Mouse (Mus musculus) heart, embryonic 14.5 days (tissue): ENCODE data around the gene Lrrc45. TPM values are rescaled to one million over a fixed set of nuclear protein-coding genes. Genes with fewer than 3 reads are reported as not detected.
"Not testable (repeated sequence)": the region's sequence is repeated elsewhere in the genome, so short reads cannot be mapped to it uniquely, and the experiment has no call there.

ENCODE experiments used
- ATAC-seq: fragments of 200-750 bp; cut with Nextera tagmentation; 2 replicates; pipeline ENCODE4 v1.8.0; 2017; ENCODE audit warnings: low read depth, moderate TSS enrichment; ENCODE audit not compliant: insufficient number of reproducible peaks, insufficient read depth, low FRiP score
- H3K27ac ChIP-seq, 2 experiments: fragments of 200-500 bp in 1 of 2; fragments of 300-500 bp in 1 of 2; sonication (generic) in 1 of 2; replicated peaks in 1 of 2; 2 replicates each; pipeline ENCODE4 v1.5.1; 2012 to 2014; ENCODE audit warnings: low read depth in 2 of 2, low read length in 2 of 2, control low read depth in 1 of 2, mild to moderate bottlenecking in 1 of 2, mixed read lengths in 1 of 2; ENCODE audit not compliant: control insufficient read depth in 1 of 2, insufficient read depth in 1 of 2
- H3K27me3 ChIP-seq: fragments of 300-500 bp; sonication (generic); 2 replicates; pipeline ENCODE4 v1.6.1; 2014; ENCODE audit warnings: mild to moderate bottlenecking, low read length, control low read depth; ENCODE audit not compliant: control insufficient read depth, insufficient read depth
- H3K36me3 ChIP-seq: fragments of 300-500 bp; sonication (generic); 2 replicates; pipeline ENCODE4 v1.6.1; 2014; ENCODE audit warnings: mild to moderate bottlenecking, control low read depth, low read length, mixed read lengths; ENCODE audit not compliant: control insufficient read depth, insufficient read depth
- H3K4me1 ChIP-seq, 2 experiments: fragments of 200-500 bp in 1 of 2; fragments of 300-500 bp in 1 of 2; sonication (generic) in 1 of 2; 2 replicates each; pipeline ENCODE4 v1.6.1; 2012 to 2014; ENCODE audit warnings: low read length in 2 of 2, control low read depth in 1 of 2, mixed read lengths in 1 of 2; ENCODE audit not compliant: control insufficient read depth in 2 of 2, insufficient read depth in 2 of 2
- H3K4me2 ChIP-seq: fragments of 300-500 bp; sonication (generic); 2 replicates; pipeline ENCODE4 v1.6.1; 2014; ENCODE audit warnings: mild to moderate bottlenecking, low read length
- H3K4me3 ChIP-seq, 2 experiments: fragments of 200-500 bp in 1 of 2; fragments of 300-500 bp in 1 of 2; sonication (generic) in 1 of 2; 2 replicates each; pipeline ENCODE4 v1.5.1; 2012 to 2014; ENCODE audit warnings: low read length in 2 of 2, mild to moderate bottlenecking in 2 of 2, control low read depth in 1 of 2, low read depth in 1 of 2, moderate library complexity in 1 of 2; ENCODE audit not compliant: control insufficient read depth in 1 of 2, insufficient read depth in 1 of 2
- H3K9ac ChIP-seq: fragments of 300-500 bp; sonication (generic); 2 replicates; pipeline ENCODE4 v1.6.1; 2014; ENCODE audit warnings: mild to moderate bottlenecking, low read length
- H3K9me3 ChIP-seq: fragments of 300-500 bp; sonication (generic); 2 replicates; pipeline ENCODE4 v1.6.1; 2016; ENCODE audit warnings: low read length, control low read depth; ENCODE audit not compliant: control insufficient read depth
- WGBS: fragments of 180-500 bp; shearing (Covaris S2); extraction: QIAGEN DNeasy Blood & Tissue Kit; methylation state at CpG from one replicate; pipeline ENCODE4 v1.1.7; 2014; 5-methylcytosine and 5-hydroxymethylcytosine counted together
- polyA plus RNA-seq: library from polyadenylated mRNA; unstranded; fragments of >200 nt; fragmentation: Nextera tagmentation; extraction: Ambion mirVana; gene quantifications from 2 replicates; pipeline ENCODE4 v1.2.1, GENCODE M21; 2014

Lrrc45 gene
- polyA plus RNA-seq, 1 experiment from 2014 or later = 23.7 TPM

DNA sequence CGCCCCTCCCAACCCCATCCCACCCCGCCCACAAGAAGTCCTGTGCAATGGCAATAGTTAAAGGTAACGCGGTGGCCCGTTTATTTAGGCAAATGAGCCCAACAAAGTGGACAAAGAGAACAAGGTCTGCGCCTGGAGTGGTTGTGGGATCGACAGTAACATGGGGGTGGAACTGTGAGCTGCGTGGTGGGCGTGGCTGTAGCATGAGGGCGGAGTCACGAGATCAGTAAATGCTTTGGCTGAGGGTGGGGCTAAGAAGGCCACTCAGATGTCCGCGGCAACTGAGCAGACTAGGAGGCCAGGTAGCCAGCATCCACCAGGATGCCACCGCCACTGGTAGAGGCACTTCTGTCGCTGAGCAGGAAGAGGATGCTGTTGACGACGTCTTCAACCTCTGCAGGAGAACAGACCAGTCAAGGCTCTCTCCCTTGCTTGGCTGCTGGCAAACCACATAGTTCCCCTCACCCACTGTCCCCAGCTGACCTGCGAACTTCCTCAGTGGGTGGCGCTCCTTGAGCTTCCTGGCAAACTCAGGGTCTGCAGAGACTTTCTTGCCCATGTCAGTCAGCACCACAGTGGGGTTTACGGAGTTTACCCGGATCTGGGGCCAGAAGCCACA is 15.8 kb downstream of the Lrrc45 start:
- not testable (repeated sequence) for H3K36me3 ChIP-seq, ATAC-seq, H3K27ac ChIP-seq, H3K4me3 ChIP-seq, H3K9me3 ChIP-seq, H3K4me1 ChIP-seq, H3K9ac ChIP-seq
- peak overlapping the region; percentile 39 for H3K4me2 ChIP-seq
- peaks cover 23% of the 10 kb centered on the region for H3K27me3 ChIP-seq
- 2% methylated on average over 18 of the region's 21 CpGs for WGBS

DNA sequence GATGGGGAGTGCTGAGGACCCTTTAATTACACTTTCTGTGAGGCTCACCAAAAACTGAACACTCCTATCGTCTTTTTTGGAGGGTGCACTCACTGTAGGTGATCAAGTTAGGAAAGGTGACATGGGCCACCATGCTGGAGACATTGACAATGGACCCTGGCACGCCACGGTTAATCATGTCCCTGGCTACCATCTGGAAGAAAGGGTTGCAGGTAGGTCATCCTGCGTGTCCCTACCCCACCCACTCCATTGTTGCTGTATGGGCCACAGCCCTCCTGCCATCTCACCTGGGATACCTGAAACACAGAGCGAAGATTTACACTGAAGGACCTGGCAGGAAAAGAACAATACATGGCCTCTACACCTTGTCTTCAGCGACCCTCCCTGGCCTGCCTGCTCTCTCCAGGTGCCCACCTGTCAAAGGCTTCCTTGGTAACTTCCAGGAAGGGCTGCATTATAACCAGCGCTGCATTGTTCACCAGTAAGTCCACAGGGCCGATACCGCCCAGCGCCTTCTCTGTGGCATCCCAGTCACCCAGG is 16.7 kb downstream of the Lrrc45 start:
- no peak for ATAC-seq
- 84% methylated on average over 10 of the region's 10 CpGs for WGBS

DNA sequence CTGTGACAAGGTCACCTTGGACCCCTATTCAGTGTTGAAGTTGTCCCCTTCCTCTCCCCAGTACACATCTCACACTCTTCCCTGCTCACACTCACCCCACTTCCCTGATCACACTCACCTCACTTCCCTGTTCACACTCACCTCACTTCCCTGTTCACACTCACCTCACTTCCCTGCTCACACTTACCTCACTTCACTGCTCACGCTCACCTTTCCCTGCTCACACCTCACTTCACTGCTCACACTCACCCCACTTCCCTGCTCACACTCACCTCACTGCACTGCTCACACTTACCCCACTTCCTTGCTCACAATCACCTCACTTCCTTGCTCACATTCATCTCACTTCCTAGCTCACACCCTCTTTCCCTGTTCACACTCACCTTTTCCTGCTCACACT is 17.7 kb downstream of the Lrrc45 start:
- Histone ChIP-seq H3K4me1 (peaks cover 2 to 6% of the 10 kb centered on the region in 2 experiments; a peak in 1 of 4 replicates), H3K4me2 (no peak overlapping the region), H3K9me3 (no peaks in the 10 kb centered on the region), H3K27me3 (peaks cover 15% of the 10 kb centered on the region), H3K27ac (no peak overlapping the region), H3K4me3 (no peak overlapping the region), H3K9ac (no peak overlapping the region), H3K36me3 (no peaks in the 10 kb centered on the region)
- WGBS = 93% methylated on average over 1 of the region's 1 CpGs
- ATAC-seq = no peak

More for the DNA sequence above, 16.7 kb downstream of the Lrrc45 start:
- H3K4me2 ChIP-seq = no peak overlapping the region
- no peak overlapping the region for H3K27ac ChIP-seq
- no peak overlapping the region for H3K4me3 ChIP-seq
- no peak overlapping the region for H3K9ac ChIP-seq
- peaks cover 20% of the 10 kb centered on the region for H3K27me3 ChIP-seq
- H3K4me1 ChIP-seq = peaks cover 2 to 7% of the 10 kb centered on the region in 2 experiments; a peak in 1 of 4 replicates
- H3K9me3 ChIP-seq = no peaks in the 10 kb centered on the region
- H3K36me3 ChIP-seq = no peaks in the 10 kb centered on the region

DNA sequence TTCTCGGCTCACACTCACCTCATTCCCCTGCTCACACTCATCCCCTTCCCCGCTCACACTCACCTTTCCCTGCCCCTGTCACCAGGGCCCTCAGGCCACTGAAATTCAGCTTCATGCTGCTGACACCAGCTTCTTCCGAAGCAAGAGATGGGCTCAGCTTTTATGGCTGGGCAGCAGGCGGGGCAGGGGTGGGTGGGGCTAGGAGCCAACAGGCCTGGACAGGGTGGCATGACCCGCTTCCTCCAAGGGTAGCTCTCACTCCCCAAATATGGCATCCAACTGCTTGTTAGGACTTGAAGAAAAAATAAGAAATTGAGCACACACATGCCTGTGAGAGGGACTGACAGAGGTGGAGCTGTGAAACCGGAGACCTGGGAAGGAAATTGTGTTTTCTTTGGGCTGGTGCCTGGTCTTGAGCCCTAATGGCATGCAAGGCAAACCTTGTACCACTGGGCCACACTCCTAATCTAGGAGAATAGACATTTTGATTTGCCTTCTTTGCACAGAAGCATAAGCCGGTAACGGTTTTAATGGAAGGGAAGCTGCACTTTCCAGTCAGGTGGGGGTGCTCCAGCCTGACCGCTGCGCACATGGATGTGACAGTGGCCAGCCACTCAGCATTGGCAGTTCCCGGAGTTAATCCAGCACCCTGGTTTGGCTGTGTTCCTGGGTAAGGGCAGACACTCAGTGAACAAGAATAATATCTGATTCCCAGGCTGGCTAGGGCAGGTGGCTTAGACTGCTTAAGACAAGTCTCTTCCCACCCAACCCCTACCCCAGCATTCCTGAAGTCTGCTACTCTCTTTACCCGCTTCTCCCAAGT is 18.3 kb downstream of the Lrrc45 start, which contains the start of gene Cbr2:
Gene Cbr2 (minus strand): TSS at position 257 of the 823 bp plus-strand sequence.
- peaks cover 15% of the 10 kb centered on the region for H3K27me3 ChIP-seq
- no peak for ATAC-seq
- no peak within 1 kb of the TSS for H3K4me3 ChIP-seq
- H3K27ac ChIP-seq = 0 out of 4 replicates have a peak within 1 kb of the TSS, but pooled peaks of 1 of the 2 experiments have one; percentile 6
- H3K9ac ChIP-seq = no peak within 1 kb of the TSS
- WGBS = 60% methylated on average over 12 of the region's 12 CpGs
- peaks cover 2% of the 10 kb centered on the region in 2 experiments; a peak in 1 of 4 replicates for H3K4me1 ChIP-seq
- no peaks in the 10 kb centered on the region for H3K36me3 ChIP-seq
- no peaks in the 10 kb centered on the region for H3K9me3 ChIP-seq
- H3K4me2 ChIP-seq = no peak within 1 kb of the TSS

DNA sequence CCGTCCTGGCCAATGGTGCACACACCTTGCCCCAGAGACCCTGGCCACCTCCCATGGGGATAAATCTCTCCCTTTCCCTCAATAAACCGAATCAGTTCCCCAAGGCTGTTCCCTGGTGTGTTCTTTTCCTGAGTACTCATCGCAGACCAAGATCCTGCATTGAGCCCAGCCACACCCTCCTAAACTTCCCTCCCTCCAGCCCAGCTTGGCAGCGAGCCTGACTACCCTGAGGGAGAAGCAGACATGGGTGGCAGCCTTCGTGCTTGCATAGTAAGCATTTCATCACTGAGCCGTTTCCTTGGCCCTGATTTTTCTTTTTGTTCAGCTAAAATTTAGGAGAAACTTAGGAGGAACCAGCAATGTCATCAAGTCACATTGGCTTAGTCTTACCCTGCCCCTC is 19.8 kb downstream of the Lrrc45 start:
- Histone ChIP-seq H3K27ac (no peak overlapping the region), H3K4me3 (no peak overlapping the region), H3K4me1 (peaks cover 2% of the 10 kb centered on the region in 2 experiments; a peak in 1 of 4 replicates), H3K9ac (no peak overlapping the region), H3K9me3 (no peaks in the 10 kb centered on the region), H3K27me3 (peaks cover 12% of the 10 kb centered on the region), H3K4me2 (no peak overlapping the region), H3K36me3 (no peaks in the 10 kb centered on the region)
- WGBS = 46% methylated on average over 6 of the region's 6 CpGs
- ATAC-seq = no peak

DNA sequence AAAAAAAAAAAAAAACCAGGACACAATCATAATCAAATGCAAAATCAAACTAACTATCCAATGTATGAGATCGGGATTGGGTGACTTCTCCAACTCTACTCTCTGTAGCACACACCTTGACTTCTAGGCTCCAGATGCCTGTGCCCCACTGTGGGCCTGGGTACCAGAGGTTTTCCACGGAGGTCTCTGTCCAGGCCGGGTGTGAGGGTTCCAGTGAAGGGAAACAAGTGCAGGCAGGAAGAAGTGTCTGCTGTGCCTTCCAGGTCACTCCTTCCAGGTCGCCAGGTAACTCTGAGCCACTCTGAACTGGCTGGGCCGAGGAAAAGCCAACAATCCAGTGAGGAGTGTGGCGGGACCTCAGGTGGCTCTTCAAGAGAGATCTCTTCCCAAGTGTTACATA is 22.7 kb downstream of the Lrrc45 start:
- Histone ChIP-seq H3K27ac (no peak overlapping the region), H3K4me1 (peaks cover 2% of the 10 kb centered on the region in 2 experiments; a peak in 1 of 4 replicates), H3K9me3 (no peaks in the 10 kb centered on the region), H3K4me2 (no peak overlapping the region), H3K27me3 (0 out of 2 replicates have a peak, but pooled peaks cover 4% of the 10 kb centered on the region), H3K4me3 (no peak overlapping the region), H3K9ac (no peak overlapping the region), H3K36me3 (no peaks in the 10 kb centered on the region)
- no peak for ATAC-seq
- WGBS = 65% methylated on average over 6 of the region's 6 CpGs

DNA sequence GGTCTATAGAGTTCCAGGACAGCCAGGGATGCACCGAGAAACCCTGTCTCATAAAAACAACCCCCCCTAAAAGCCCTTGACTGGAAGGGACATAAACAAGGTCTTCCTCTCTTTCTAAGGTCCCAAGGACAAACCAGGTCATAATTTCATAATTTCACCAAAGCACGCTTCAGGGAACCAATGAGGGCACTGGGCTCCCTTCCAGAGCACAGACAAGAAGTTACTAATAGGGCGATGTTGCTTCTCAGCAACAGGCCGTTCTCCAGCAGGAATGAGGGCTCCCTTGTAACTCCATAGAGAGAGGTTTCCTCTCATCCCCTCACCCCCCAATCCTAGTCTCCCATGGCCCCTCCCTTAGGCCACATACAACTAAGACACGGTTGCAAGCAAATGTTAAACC is 27.3 kb downstream of the Lrrc45 start:
- Histone ChIP-seq H3K27ac (no peak overlapping the region), H3K9me3 (no peaks in the 10 kb centered on the region), H3K4me3 (no peak overlapping the region), H3K9ac (no peak overlapping the region), H3K36me3 (no peaks in the 10 kb centered on the region), H3K4me1 (no peaks in the 10 kb centered on the region), H3K27me3 (0 out of 2 replicates have a peak, but pooled peaks cover 4% of the 10 kb centered on the region), H3K4me2 (no peak overlapping the region)
- WGBS = 88% methylated on average over 5 of the region's 5 CpGs
- no peak for ATAC-seq
